Mouse (Mus musculus) skeletal muscle tissue, postnatal 0 days (tissue): ENCODE measurements around the gene Maml3. TPM values are rescaled to one million over a fixed set of nuclear protein-coding genes. Genes with fewer than 3 reads are reported as not detected.

Experiments used
- polyA plus RNA-seq: library from polyadenylated mRNA; unstranded; fragments of >200 nt; fragmentation: Nextera tagmentation; extraction: Ambion mirVana; gene quantifications from 2 replicates; pipeline ENCODE4 v1.2.1, GENCODE M21; 2015

Gene Maml3
- polyA plus RNA-seq: 1.00 and 1.3 TPM in 2 replicates

GRCm38 (mm10) chr3:52104636-52105151 is at the start of gene Maml3:
Maml3 (minus strand) TSS chr3:52105076.

GRCm38 (mm10) chr3:51660060-51660459 is 444.8 kb downstream of the Maml3 start, which contains the start of gene Mgst2:
Mgst2 (plus strand) TSS chr3:51660360.

Other genes starting within 250 kb of the Maml3 start
- 3.4 and 3.9 TPM in 2 replicates for gene Foxo1, start 163.3 kb upstream of the Maml3 start, polyA plus RNA-seq